Mouse (Mus musculus) heart, postnatal 4 days (tissue): ENCODE measurements at regions not wholly inside any gene's neighbourhood (a gene's known extent, or its start where the extent isn't known, plus 50 kb on each side); places are given as distances from the start of the nearest gene placed in this dataset.
A peak's percentile ranks its signal among the peaks of the same experiment; 100 is the strongest.
"Not testable (repeated sequence)": the region's sequence is repeated elsewhere in the genome, so short reads cannot be mapped to it uniquely, and the experiment has no call there.

ENCODE experiments used
- DNase-seq: peaks from one replicate; pipeline ENCODE4 v3.0.0; 2021

- no peak for DNase-seq
Observed at GRCm38 (mm10) chr13:39566491-39566890, 605.8 kb upstream of the Slc35b3 start.

- no peak for DNase-seq
Observed at GRCm38 (mm10) chr13:39537724-39538440, 577.2 kb upstream of the Slc35b3 start.

GRCm38 (mm10) chr13:39526469-39526868 lies 565.8 kb upstream of the Slc35b3 start:
- DNase-seq = peak; percentile 7

- no peak for DNase-seq
Observed at GRCm38 (mm10) chr13:39523856-39524301, 563.2 kb upstream of the Slc35b3 start.

GRCm38 (mm10) chr13:39523246-39523850 lies 562.7 kb upstream of the Slc35b3 start:
- DNase-seq = no peak

GRCm38 (mm10) chr13:39520846-39521245 lies 560.2 kb upstream of the Slc35b3 start:
- no peak for DNase-seq

GRCm38 (mm10) chr13:39516106-39516505 lies 555.4 kb upstream of the Slc35b3 start:
- no peak for DNase-seq

- DNase-seq = no peak
Observed at GRCm38 (mm10) chr13:39489806-39490205, 529.1 kb upstream of the Slc35b3 start.

- DNase-seq = no peak
Observed at GRCm38 (mm10) chr13:39472621-39473020, 511.9 kb upstream of the Slc35b3 start.

- DNase-seq = no peak
Observed at GRCm38 (mm10) chr13:39441799-39442198, 481.1 kb upstream of the Slc35b3 start.

GRCm38 (mm10) chr13:39440907-39441306 lies 480.2 kb upstream of the Slc35b3 start:
- peak; percentile 71 for DNase-seq

GRCm38 (mm10) chr13:39440336-39440735 lies 479.7 kb upstream of the Slc35b3 start:
- DNase-seq = no peak

GRCm38 (mm10) chr13:39427996-39428395 lies 467.3 kb upstream of the Slc35b3 start:
- DNase-seq = no peak

GRCm38 (mm10) chr13:39425944-39426343 lies 465.3 kb upstream of the Slc35b3 start:
- DNase-seq = no peak

- peak; percentile 8 for DNase-seq
Observed at GRCm38 (mm10) chr13:39418127-39418526, 457.5 kb upstream of the Slc35b3 start.

- DNase-seq = no peak
Observed at GRCm38 (mm10) chr13:39411471-39412251, 451.0 kb upstream of the Slc35b3 start.

- DNase-seq = no peak
Observed at GRCm38 (mm10) chr13:39392589-39392988, 431.9 kb upstream of the Slc35b3 start.

- DNase-seq = not testable (repeated sequence)
Observed at GRCm38 (mm10) chr13:39392151-39392550, 431.5 kb upstream of the Slc35b3 start.

- DNase-seq = no peak
Observed at GRCm38 (mm10) chr13:39376677-39377076, 416.0 kb upstream of the Slc35b3 start.

- no peak for DNase-seq
Observed at GRCm38 (mm10) chr13:39376269-39376668, 415.6 kb upstream of the Slc35b3 start.

GRCm38 (mm10) chr13:39372565-39372964 lies 411.9 kb upstream of the Slc35b3 start:
- no peak for DNase-seq

GRCm38 (mm10) chr13:39363637-39364036 lies 403.0 kb upstream of the Slc35b3 start:
- no peak for DNase-seq

- no peak for DNase-seq
Observed at GRCm38 (mm10) chr13:39362536-39362935, 401.9 kb upstream of the Slc35b3 start.
